Mouse (Mus musculus) CH12.LX (cell line): Measurements from ENCODE around the gene Ostm1.

Source experiments
- CTCF ChIP-seq, 2 experiments: IDR thresholded peaks in 1 of 2; conservative IDR thresholded peaks in 1 of 2; 2 replicates each; pipeline ENCODE4 v1.5.1; 2011 to 2012; ENCODE audit warnings: low read depth in 2 of 2, low read length in 2 of 2, improper control_type of control experiment in 1 of 2, inconsistent platforms in 1 of 2, mild to moderate bottlenecking in 1 of 2, moderate library complexity in 1 of 2
- EP300 ChIP-seq: IDR thresholded peaks from 2 replicates; pipeline ENCODE4 v1.6.1; 2011; ENCODE audit warnings: low read length, improper control_type of control experiment
- MAZ ChIP-seq: IDR thresholded peaks from 2 replicates; pipeline ENCODE4 v1.6.1; 2012; ENCODE audit warnings: low read depth, mild to moderate bottlenecking, inconsistent platforms, low read length, improper control_type of control experiment, moderate library complexity
- POLR2A ChIP-seq: IDR thresholded peaks from 2 replicates; pipeline ENCODE4 v1.6.1; 2011; ENCODE audit warnings: low read depth, mild to moderate bottlenecking, improper control_type of control experiment, low read length
- RAD21 ChIP-seq: IDR thresholded peaks from 2 replicates; pipeline ENCODE4 v1.6.1; 2011; ENCODE audit warnings: low read depth, mild to moderate bottlenecking, low read length, improper control_type of control experiment, moderate library complexity
- ZC3H11A ChIP-seq: IDR thresholded peaks from 2 replicates; pipeline ENCODE4 v1.6.1; 2012; ENCODE audit warnings: low read depth, mild to moderate bottlenecking, inconsistent platforms, low read length, improper control_type of control experiment

- TF ChIP-seq CTCF (conservative IDR thresholded peaks at IDR 0.05 in 1 of 2, IDR thresholded peaks at IDR 0.05 in 1 of 2; ENCODE audit: low read depth in 2 of 2, low read length in 2 of 2) (no peak), EP300 (no peak), RAD21 (no peak), ZC3H11A (no peak), MAZ (no peak), POLR2A (no peak)
These were observed 108.5 kb downstream of the Ostm1 start for GRCm38 (mm10) chr10:42692095-42692494.
